Mouse (Mus musculus): Measurements from ENCODE around the gene Papolg. TPM values are rescaled to one million over a fixed set of nuclear protein-coding genes. Genes with fewer than 3 reads are reported as not detected.
"Not testable (repeated sequence)": the region's sequence is repeated elsewhere in the genome, so short reads cannot be mapped to it uniquely, and the experiment has no call there.

Gene Papolg
- polyA plus RNA-seq (2021): 15.3 TPM

DNA sequence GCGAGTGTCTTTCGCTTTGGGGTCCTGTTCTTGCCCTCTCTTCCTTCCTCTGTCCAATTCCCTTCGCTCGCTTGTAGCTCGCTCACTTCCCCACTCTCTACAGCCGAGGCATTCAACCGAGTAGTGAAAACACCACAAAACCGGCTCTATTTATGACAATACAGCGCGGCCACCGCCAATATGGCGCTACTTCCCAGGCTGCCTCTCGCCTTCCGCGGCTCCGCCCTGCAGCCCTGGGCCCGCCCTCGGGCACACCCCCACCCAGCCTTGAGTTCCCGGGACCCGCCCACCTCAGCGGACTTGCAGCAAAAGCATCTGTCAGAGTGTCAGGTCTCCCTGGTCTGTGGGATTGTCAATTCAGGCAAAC lies at the start of gene Papolg:
Gene Papolg (minus strand): TSS at position 194 of the 367 bp plus-strand sequence.
- H3K27me3 ChIP-seq: peaks cover 29% of the 10 kb centered on the region
- ATAC-seq (peak; percentile 99), DNase-seq (ENCODE audit: low read depth, low spot score) (peak; percentile 35)
- TF ChIP-seq CTCF (IDR thresholded peaks at IDR 0.05): no peak
- POLR2A ChIA-PET: interaction anchor here (1.5 kb wide), 1 partner anchor 39 kb away, joined by 3 read pairs; no protein-coding TSS in a partner anchor
- CTCF ChIA-PET: no interaction called here
- in situ Hi-C loops (cut with MboI; ENCODE audit: low pct_unique_long_range_greater_than_20kb): loop anchor here (25.0 kb wide), 1 partner anchor 408 kb away; the partner anchor contains the start of gene Ahsa2

DNA sequence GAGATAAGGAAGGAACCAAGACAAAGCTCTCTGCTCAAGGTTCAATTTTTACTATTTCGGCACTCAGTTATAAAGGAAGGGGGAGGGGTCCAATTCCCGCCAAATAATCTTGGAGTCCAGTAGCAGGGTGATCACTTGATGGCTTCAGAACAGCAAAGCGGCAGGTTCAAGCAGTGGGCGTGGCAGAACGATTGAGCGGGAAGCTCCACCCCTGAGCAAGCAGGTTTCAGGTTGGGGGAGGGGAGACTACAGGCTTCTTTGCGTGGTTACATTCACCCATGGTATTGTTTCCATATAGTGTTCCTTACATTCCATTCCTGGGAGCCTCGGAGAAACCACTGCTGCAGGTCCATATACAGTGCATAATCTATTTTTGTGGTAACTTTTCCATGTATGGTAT lies 33.1 kb upstream of the Papolg start:
- ATAC-seq; in situ Hi-C loops (cut with MboI; ENCODE audit: low pct_unique_long_range_greater_than_20kb); H3K27me3 ChIP-seq; DNase-seq (ENCODE audit: low read depth, low spot score): not testable (repeated sequence)
- ChIA-PET CTCF (interaction anchor here (1.0 kb wide), 1 partner anchor 23 kb away, joined by 3 read pairs; no protein-coding TSS in a partner anchor), POLR2A (interaction anchor here (1.1 kb wide), 1 partner anchor 31 kb away, joined by 3 read pairs; no protein-coding TSS in a partner anchor)

DNA sequence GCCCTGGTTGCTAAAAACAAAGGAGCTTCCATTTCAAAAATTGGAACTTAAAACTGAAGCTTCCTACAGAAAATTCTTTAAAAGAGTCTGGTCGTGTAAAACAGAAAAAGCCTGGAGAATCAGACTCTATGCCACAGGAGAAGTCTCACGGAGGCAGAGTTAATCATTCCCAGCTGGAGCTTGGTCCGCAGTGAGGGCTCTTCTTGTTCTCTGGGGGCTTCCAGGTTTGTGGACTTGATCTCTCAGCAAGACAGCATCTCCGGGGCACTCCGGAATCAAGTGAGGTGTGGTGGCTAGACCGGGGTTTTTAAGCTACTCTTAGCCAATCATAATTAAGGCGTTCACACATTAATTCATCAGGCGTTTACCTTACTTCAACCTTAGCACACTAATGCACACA lies 32.6 kb upstream of the Papolg start:
- no peak for ATAC-seq

DNA sequence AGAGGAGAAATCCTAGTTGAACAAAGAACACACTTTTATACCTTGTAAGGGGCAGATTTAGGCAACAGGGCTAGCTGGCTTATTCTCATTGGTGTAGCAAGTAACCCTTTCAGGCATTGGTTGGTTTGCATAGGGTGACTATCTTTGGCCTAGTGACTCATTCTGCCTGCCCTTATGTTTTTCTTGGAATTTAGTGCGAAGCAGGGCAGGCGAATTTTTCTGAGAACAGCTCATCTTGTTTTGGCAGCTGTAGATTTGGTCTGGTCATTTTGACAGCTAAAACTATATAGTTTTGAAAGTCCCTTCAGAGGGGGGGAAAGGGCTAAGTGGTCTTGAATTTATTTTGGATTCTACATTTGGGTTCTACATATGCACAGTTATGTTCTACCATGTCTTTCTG lies 18.8 kb upstream of the Papolg start:
- CTCF ChIA-PET; DNase-seq (ENCODE audit: low read depth, low spot score); POLR2A ChIA-PET; in situ Hi-C loops (cut with MboI; ENCODE audit: low pct_unique_long_range_greater_than_20kb): not testable (repeated sequence)
- ATAC-seq: peak; percentile 39
- peaks cover 34% of the 10 kb centered on the region for H3K27me3 ChIP-seq

More for the DNA sequence above, 32.6 kb upstream of the Papolg start:
- POLR2A ChIA-PET: no interaction called here
- DNase-seq (ENCODE audit: low read depth, low spot score): no peak
- in situ Hi-C loops (cut with MboI; ENCODE audit: low pct_unique_long_range_greater_than_20kb): no loop called here
- TF ChIP-seq CTCF (IDR thresholded peaks at IDR 0.05): no peak
- CTCF ChIA-PET: interaction anchor here (1.0 kb wide), 1 partner anchor 23 kb away, joined by 3 read pairs; no protein-coding TSS in a partner anchor
- peaks cover 5% of the 10 kb centered on the region for H3K27me3 ChIP-seq

DNA sequence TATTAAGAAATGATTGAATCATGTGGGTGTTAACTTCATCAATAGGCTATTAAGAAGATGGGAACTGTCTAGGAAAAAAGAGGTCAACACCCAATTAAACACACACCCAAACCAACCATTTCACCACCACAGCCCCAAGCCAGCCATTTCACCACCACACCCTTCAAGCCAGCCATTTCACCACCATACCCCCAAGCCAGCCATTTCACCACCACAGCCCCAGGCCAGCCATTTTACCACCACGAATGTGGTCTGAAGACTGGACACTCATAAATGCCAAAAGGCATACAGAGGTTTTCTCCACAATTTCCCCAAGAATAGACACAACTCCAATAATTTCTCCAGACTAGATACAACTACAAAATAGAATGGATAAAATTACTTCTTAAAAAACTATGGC lies 8.9 kb upstream of the Papolg start:
- in situ Hi-C loops (cut with MboI; ENCODE audit: low pct_unique_long_range_greater_than_20kb): no loop called here
- ChIA-PET CTCF (no interaction called here), POLR2A (no interaction called here)
- ATAC-seq (no peak), DNase-seq (ENCODE audit: low read depth, low spot score) (no peak)
- H3K27me3 ChIP-seq: peaks cover 36% of the 10 kb centered on the region
- no peak for TF ChIP-seq CTCF (IDR thresholded peaks at IDR 0.05)

DNA sequence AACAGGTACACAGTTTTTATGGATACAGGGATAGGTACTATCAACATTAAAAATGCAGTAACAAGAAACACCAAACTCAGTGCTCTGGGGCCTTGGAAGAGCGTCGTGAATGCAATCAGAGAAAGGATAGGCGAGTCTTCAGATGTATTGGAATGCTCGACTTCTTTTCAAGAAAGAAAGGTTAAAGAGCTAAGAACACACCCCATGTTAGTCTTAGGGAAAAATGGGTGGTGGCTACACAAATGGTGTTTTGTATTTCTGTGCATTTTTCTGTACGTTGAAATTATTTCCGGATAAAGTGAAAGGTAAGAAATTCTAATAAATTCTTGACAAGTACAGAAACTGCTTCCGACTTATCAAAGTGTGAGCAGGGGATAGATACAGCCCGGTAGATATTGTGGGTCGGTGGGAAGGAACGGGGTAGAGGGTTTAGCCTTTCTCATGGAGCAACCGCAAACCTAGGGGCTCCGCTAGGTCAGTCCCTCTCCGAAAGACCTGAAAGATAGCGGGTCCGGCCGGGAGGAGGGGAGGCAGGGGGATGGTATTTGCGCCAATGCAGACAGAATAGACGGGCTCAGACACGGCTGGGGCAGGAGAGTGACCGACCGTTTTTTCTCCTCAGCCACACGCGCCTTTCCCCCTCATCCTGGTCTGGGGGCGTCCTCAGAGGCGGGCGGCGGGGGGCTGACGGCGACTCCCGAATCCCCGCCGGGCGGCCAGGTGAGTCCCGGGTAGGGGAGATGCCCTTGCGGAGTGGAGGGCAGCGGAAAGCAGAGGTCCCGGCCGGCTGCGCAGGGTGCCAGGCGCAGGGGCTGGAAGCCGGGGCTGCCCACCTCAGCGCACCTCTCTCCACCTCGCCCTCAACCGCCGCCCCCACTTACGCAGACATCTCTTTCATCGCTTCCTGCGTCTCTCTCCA lies 653 bp downstream of the Papolg start:
- CTCF ChIA-PET: no interaction called here
- POLR2A ChIA-PET: interaction anchor here (1.5 kb wide), 1 partner anchor 39 kb away, joined by 3 read pairs; no protein-coding TSS in a partner anchor
- no peak for TF ChIP-seq CTCF (IDR thresholded peaks at IDR 0.05)
- H3K27me3 ChIP-seq: peaks cover 26% of the 10 kb centered on the region
- ATAC-seq (peak; percentile 71), DNase-seq (ENCODE audit: low read depth, low spot score) (no peak)
- in situ Hi-C loops (cut with MboI; ENCODE audit: low pct_unique_long_range_greater_than_20kb): loop anchor here (25.0 kb wide), 1 partner anchor 407 kb away; the partner anchor contains the start of gene Ahsa2

DNA sequence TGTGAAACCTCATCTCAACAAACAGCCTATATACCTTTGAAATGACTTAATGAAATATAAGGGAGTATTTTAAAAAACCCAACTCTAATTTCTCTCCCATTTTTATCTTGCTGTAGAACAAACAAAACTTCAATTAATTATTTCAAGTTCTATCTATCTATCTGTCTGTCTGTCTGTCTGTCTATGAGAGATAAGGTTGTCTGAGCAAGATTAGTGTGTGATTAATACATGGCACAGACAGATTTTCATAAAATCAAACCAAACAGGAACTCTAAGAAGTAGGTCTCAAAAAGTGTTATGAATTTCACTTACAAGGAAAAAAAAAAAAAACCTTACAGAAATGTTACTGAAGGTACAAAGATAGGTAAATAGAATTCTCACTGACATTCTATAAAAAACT lies 1.5 kb downstream of the Papolg start:
- in situ Hi-C loops (cut with MboI; ENCODE audit: low pct_unique_long_range_greater_than_20kb): loop anchor here (25.0 kb wide), 1 partner anchor 406 kb away; the partner anchor contains the start of gene Ahsa2
- TF ChIP-seq CTCF (IDR thresholded peaks at IDR 0.05): no peak
- CTCF ChIA-PET: no interaction called here
- peaks cover 23% of the 10 kb centered on the region for H3K27me3 ChIP-seq
- POLR2A ChIA-PET: no interaction called here
- no peak for DNase-seq (ENCODE audit: low read depth, low spot score)
- no peak for ATAC-seq

DNA sequence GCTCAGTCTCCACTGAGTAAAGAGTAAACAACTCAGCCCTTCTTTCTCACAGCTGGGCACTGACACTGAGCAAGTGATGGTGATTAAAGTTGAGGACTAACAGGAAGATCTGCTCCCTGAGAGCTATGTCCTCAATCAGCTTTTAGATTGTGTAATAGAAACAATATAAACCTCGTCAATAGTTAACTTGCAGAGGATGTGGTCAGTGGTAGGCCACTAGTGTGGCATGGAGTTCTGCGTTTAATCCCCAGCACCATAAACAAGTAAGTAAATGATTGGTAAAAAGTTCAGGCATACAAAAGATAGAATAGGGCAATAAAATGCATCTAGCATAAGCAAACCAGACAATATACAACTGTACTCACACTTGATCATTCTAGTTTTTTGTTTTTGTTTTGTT lies 30.7 kb downstream of the Papolg start:
- DNase-seq (ENCODE audit: low read depth, low spot score) (peak; percentile 64), ATAC-seq (peak; percentile 94)
- in situ Hi-C loops (cut with MboI; ENCODE audit: low pct_unique_long_range_greater_than_20kb): no loop called here
- CTCF ChIA-PET: no interaction called here
- H3K27me3 ChIP-seq: no peaks in the 10 kb centered on the region
- POLR2A ChIA-PET: no interaction called here
- TF ChIP-seq CTCF (IDR thresholded peaks at IDR 0.05): no peak

DNA sequence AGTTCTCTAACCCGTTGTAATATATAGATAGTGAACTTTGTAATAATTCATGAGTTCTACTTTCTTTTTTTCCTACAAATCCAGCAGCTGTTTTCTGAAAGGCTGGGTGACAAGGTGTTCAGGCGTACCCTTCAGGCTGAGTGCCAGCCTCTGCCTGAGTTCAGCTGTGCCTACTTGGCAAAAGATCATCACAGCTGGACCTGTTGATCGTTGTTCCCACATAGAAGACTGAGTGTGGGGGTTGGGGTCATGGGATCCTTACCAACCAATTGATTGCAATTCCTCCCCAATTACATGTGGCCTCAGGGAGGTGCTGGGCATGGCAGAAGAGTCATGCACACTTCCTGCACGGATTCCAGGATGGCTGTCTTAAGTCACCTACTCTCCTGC lies 38.3 kb downstream of the Papolg start:
- CTCF ChIA-PET: interaction anchor here (1.3 kb wide), 1 partner anchor 98 kb away, joined by 3 read pairs; no protein-coding TSS in a partner anchor
- TF ChIP-seq CTCF (IDR thresholded peaks at IDR 0.05): no peak
- no peak for ATAC-seq
- in situ Hi-C loops (cut with MboI; ENCODE audit: low pct_unique_long_range_greater_than_20kb): loop anchor here (10.0 kb wide), 2 partner anchors 98 to 172 kb away; no protein-coding TSS in a partner anchor
- POLR2A ChIA-PET: no interaction called here
- no peaks in the 10 kb centered on the region for H3K27me3 ChIP-seq
- no peak for DNase-seq (ENCODE audit: low read depth, low spot score)

DNA sequence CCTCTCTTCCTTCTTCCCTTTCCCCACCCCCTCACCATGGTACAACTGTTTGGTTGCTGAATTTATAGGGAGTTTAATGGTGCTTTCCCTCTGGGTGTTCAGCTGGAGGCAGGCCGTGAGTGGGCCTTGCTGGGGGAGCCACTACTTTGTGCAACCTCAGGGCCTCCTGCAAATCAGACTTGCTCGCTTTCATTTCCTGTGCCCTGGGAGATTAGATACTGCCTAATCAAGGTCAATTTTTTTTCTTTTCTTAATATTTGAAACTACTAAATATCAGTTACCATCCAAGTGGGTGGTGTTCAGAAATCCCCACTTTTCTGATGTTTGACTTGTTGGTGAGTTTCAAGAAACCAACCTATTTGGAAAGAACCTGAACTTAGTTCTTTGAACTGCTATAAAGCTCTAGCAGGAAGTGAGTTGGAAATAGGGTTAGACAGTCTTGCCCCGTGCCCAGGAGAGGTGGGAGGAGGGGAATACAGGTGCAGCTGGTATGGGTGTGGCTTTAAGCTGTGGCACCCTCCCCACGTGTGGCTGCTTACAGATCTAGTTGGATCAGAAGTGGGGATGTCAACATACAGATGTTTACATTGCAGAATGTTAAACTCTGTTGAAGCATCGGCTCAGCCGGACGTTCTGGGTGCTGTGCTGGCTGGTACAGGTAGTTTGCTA lies 38.9 kb downstream of the Papolg start:
- ATAC-seq: no peak
- TF ChIP-seq CTCF (IDR thresholded peaks at IDR 0.05): no peak
- H3K27me3 ChIP-seq: no peaks in the 10 kb centered on the region
- ChIA-PET POLR2A (interaction anchor here (1.2 kb wide), 1 partner anchor 39 kb away, joined by 3 read pairs; the partner anchor contains the start of gene Papolg), CTCF (interaction anchor here (0.9 to 1.3 kb wide), 2 partner anchors 14 to 98 kb away, joined by 3 read pairs; no protein-coding TSS in a partner anchor)
- no peak for DNase-seq (ENCODE audit: low read depth, low spot score)
- in situ Hi-C loops (cut with MboI; ENCODE audit: low pct_unique_long_range_greater_than_20kb): loop anchor here (10.0 kb wide), 2 partner anchors 99 to 171 kb away; no protein-coding TSS in a partner anchor

Data from Patski (cell line).